Mouse (Mus musculus) retina, adult 2 months (tissue): ENCODE results near the gene St6gal1.

Experiments
- DNase-seq: peaks from one replicate; pipeline ENCODE4 v3.0.0-alpha.2; 2012; ENCODE audit warnings: low read depth, low spot score

St6gal1 gene

DNA sequence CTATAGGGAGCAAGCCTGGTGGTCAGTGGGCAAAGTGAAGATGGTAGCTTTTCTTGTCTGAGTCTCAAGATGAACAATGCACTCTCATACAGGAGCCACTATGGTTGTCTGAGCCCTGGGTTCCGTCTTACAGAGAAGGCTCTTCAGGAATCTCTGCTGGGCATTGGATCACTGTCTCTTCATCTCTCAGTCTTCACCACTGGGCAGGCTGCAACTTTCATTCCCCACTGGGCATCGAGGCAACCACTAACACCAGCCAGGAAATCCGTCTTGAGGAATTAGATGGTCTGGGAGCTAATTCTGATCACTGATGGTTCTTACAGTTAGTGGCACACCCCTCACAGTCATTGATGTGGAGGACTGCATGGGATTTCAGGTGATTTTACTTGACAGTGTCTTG lies 73.9 kb downstream of the St6gal1 start:
- DNase-seq = no peak

DNA sequence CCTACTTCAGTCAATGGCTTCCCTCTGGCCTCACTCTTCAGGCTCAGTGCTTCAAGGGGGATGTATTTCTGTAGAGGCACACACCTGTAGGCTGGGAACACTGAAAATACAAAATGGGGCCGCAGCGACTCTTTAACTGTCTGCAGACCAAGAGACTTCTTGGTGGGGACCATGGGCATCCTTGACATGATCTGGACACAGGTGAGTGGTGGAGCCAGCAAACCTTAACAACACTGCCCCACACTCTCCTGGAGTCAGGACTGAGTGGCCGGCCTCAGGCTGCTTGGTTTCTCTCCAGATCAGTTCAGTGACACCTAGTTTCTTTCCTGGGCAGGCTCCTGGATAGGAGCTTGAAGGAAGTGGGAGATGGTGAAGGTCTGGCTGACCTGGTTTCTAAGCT lies 74.4 kb downstream of the St6gal1 start:
- DNase-seq = no peak

DNA sequence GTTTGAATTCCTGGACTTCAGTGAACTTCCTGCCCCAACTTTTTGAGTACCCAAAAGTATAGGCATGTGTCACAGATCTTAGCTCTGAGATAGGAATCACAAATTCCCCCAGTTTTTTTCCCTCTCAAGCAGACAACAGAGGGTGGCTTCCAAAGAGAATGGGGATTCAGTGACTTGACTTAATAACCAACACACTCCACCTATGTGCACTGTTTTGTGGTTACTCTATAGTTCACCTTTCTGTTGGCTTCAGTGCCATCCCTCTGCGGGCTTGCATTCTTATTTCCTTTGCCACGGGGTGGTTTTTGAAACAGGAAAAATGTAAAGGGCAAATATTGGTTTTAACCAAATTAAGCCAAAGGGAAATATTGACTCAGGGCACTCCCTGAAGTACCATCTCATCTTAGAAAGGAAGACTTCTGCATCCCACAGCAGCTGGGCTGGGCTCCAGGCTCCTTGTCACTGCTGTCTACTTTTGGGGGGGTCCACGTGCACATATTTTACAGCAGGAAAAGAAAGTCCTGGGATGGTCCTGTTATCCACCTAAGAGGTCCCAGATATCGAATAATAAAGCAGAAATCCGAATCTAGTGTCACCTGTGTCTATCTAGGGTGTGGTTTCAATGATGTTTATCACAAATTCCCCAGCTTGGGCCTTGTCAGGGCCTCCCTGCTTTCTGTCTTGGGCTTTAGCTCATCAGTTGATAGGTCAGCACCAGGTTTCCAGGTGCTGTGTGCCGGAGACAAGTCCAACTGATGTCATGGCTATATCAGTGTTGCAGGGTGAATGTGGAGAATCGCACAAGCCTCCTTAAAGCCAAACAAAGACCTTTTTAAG lies 75.6 kb downstream of the St6gal1 start:
- DNase-seq = no peak

DNA sequence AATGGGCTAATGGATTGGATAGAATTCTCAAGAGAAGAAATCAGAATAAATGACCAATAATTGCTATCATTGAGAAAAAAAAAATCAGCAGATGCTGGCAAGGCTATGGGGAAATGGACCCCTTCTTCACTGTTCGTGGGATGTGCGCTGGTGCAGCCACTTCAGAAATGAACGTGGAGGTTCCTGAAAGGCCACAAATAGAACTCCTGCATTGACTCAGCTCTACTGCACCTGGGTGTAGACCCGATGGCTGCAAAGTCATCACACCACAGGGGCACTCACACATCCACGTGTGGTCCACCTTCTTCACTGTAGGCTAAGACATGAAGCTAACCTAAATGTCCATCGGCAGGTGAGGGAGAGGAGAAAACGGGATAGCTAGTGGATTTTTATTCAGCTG lies 77.2 kb downstream of the St6gal1 start:
- DNase-seq = no peak

DNA sequence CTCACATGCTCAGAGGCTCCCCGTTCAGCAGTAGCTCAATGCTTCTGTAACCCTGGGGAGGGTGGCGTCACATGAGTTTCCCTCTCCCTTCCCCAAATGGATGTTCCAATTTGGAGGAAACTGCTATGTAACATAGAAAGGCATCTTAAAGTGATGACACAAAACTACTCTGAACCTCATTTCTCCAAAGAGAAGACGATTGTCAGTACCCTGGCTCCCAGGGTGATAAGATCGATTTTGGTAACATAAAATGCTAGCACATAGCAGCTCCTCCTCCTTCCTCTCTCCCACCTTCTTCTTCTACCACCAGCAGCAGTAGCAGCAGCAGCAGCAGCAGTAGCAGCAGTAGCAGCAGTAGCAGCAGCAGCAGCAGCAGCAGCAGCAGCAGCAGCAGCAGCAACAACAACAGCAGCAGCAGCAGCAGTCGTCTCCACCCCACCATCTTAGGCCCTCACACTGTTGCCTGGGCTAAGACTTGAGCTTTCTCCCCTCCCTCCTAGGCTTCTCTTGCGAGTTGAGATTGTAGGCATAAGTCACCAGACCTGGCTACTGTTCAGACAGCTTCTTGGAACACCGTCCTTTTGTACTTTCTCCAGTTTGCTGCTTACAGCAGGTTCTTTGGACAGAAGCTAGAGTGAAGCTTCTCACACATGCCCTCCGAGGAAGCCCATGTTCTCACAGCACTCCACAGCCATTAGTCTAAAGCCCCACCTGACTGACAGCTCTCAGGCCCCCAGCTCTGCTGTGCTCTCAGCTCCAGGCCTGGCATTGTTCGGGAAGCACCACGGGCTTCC lies 81.5 kb downstream of the St6gal1 start:
- no peak for DNase-seq

DNA sequence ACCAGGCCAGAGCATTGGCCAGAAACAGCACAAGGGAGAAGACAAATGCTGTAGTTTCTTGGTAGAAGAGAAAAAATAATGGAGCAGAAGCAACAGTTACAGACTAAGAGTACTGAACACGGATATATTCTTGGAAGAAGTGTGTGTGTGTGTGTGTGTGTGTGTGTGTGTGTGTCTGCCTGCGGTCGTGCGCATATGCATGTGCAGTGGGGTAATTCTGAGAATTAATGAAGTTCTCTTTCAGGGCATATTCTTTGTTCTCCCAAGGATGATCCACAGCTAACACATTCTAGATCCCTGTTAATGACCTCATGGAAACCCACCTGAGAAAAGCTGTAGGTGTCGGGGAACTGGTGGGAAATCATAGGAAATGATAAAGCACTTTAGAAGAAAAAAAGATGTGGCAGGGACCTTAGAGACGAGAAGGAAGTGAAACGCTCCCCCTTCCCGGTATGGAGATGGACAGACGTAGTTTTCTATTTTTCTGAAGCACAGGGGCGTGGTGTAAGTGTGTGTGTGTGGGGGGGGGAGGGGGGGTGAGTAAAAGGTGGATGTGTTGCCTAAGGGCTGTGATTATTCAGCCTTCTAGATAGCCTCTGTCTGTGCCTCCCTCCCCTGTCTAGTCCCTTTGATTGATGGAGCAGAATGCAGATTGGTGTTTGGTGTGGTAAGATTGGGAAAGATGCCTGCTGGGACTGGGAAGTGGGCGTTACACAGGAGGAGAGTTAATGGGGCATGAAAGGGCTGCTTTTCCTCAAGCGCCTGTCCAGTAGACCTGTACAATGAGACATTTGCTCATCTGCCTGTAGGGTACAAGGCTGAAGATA lies 82.8 kb downstream of the St6gal1 start:
- DNase-seq = no peak

DNA sequence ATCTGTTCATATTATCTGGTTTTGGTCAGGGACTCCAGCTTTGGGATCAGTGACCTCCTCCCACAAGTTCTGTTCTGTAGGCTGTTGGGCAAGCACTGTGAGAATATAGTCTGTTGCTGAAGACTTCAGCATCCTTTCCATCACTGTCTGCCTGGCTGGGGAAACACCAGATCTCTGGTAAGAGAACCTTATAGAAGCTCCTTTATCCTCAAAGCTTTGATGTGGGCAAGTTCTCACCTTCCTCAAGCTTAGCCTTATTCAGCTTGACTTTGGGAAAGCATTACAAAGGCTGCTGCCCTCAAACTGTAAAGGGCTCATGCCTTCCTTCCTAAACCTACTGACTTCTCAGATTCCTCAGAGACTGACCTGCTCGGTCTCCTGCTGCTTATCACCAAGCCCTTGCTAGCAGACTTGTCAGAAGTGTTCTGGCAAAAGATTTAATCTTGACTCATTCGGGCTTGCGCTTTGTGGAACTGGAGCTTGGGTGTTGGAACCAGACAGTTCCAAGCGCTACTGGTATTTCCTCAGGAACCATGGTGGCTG lies 83.5 kb downstream of the St6gal1 start:
- no peak for DNase-seq

DNA sequence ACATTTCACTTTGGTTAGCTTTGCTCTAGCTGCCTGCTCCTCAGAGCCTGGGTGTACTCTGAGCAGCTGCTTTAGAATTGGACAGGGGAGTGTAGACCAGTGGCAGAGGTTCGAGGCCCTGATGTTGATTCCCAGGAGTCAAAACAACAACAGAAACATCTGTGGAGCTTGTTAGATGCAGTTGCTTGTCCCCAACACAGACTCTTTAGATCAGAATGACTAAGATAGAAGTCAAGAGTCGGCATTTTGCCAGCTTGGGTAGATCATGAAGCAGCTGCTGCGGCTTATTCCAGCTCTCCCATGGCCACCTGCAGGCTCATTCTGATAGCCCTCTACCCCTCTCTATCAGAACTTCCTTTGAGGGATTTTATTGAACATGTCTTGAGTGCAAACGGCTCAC lies 84.5 kb downstream of the St6gal1 start:
- no peak for DNase-seq

DNA sequence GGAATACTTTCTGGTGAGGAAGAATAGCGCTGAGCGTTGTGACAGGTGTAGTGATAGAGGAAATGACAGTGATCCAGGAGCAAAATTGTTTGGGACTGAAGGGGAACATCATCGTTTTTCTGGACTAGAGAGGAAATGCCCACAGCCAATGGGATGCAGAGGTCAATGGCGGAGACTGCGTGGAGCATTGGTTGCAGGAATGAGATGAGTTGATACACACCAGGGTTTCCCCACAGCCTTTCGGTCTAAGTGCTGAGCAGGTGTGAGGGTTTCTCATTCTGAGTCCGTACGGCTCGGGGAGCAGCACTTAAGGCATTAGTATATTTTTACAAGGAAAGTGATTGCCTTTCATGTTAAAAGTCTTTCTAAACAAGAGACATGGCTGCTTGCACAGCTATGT lies 88.1 kb downstream of the St6gal1 start:
- DNase-seq = no peak

DNA sequence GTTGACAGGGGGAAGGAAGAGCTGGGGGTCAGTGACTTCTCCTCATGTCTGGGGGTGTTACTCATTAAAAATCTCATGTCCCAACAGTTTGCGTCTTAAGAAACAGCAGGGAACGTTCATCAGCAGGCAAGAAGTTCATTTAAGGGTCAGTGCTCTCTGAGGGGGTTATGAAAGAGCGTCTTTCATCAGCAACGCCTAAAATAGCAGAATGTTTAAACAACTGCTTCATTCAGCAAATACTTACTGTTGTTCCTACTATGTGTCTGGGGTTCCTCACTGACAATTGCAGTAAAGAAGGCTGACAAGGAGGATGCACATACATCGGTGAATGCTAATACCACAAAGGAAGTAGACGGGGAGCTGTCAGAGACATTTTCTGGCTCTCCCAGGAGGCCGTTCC lies 90.2 kb downstream of the St6gal1 start:
- DNase-seq = no peak

DNA sequence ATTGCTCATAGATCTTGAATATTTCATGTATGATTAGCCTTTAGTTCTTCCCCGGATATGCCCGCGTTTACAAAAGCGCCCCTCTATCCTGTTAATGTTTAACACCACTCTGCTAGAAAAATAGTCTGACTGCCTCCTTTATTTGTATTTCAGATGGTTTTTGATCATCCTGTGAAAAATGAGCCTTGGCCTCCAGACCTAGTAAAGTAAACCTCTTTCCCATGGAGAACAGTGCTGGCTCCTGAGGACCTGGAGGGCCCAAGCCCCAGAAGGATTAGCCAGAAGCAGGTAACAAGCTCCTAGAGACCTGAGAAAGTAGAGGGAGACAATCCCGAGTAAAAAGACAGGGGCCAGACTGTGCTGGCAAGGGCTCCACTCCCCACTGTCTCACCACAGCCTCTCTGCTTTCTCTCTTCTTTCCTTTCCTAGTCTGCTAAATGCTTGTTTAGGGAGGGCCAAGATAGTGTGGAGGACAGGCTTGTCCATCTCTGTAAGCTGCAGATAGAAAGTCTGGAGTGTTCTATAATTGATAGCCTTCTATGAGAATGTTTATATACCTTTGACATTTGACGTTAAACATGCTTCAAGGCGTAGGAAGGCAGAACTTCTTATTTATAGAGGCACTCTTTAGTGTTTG lies 93.0 kb downstream of the St6gal1 start:
- no peak for DNase-seq

DNA sequence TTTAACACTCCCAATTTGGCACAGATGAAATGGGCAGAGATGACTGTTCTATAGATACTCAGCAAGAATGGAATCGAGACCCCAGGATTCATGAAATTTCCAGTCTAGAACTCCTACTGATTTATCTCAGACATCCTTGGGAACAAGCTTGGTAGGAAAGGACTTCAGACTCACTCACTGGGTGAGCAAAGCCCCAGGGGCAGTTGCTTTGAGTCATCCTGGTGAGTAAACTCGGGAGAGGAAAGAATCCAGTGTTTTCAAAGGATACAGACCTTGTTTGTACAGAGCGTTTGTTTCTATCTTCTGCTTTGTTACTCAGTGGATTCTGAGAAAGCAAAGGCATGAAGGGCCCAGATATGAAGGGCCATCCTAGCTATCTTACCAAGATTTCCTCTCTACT lies 95.5 kb downstream of the St6gal1 start:
- no peak for DNase-seq

DNA sequence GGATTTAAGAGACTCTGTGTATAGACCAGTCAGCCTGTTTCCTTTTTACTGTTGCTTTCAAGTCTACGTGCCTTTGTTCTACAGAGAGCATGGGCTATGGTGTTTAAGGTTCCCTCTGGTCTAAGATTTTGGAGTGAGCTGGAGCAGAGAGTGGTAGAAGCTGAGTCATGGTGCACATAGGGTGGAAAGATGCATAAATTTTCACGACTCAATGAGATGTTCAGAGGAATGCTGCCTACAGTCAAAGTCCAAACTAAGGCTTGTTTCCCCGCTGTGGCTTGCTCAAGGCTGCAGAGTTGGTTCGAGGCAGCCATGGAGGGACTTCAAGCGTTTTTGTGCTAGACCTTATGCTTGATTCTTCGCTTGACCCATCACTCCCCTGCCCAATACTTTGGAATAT lies 96.0 kb downstream of the St6gal1 start:
- no peak for DNase-seq

DNA sequence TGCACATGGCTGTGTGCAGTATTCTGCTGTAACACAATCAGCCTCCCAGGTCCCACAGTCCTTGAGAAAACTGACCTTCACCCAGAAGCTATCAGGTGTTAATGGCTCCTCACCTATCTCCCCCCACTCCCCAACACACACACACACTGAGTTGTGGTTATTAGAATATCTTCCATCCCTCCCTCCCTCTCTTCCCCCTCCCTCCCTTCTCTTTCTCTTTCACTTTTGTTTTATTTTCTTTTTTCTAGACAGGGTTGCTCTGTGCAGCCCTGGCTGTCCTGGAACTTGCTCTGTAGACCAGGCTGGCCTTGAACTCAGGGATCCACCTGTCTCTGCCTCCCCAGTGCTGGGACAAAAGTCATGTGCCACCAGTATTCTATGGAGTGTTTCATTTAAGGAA lies 97.9 kb downstream of the St6gal1 start:
- DNase-seq = no peak

DNA sequence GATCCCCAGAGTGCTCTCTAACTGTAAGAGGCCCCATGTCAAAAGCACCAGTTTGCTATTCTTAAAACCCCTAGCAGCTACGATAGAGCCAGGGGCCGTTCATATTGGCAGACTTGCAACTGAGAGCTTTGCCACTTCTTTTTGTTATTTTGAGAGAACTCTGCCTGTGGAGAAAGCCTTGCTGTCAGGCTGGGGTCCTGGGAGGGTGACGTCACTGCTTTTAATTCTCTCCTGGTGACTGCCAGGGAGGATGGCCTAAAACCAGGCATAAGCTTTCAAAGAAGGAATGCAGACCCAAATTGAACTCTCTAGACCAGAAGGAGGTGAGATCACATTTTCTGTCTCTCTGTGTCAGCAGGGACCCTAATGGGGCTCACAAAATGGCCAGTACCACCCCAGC lies 99.4 kb downstream of the St6gal1 start:
- no peak for DNase-seq

DNA sequence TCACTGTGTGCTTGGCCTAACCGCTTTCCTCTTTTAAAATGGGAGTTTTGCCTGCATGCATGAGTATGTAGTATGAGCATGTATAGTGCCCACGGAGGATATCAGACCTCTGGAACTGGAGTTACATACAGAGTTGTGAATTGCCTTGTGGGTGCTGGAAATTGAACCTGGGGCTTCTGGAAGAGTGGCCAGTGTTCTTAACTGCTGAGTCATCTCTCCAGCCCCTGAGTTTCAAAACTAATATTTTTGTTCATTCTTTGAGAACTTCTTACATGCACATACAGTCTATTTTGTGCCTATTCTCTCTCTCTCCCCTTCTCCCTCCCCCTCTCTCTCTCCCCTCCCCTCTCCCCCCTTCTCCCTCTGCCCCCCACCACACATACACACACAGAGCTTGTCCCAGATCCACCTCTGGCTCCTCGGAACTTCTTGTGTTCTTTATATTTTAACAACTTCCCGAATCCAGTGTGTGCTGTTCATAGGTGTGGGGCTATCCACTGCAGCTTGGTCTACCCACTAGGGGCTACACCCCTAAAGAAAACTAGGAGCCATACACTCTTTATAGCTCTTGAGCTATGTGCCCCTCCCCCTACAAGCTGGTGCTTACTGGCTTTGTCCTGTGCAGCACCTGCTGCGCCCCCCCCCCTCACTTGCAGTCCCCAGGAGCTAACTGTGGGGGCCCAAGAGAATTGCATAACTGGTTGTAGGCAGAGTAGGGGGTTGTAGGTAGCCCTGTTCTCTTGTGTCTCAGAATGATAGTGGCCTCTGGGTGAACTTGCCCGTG lies 100.5 kb downstream of the St6gal1 start:
- no peak for DNase-seq

DNA sequence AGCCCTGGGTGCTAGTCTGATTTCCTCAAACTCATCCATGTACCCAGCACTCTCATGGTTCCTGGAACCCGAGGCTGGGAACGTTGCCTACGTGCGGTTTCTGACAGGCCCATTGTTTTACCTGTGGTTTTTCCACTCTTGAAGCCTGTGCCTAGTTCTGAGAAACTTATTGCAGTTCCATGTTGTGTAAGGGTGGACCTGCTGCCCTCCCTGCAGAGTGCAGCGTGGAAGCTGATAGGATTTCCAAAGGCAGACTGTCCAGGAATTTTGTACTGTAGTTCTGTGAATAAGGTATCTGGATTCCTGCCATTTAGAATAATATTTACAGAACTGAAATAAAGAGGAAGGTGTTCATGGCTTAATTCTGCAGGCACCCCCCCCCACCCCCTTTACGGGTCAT lies 102.1 kb downstream of the St6gal1 start:
- no peak for DNase-seq

DNA sequence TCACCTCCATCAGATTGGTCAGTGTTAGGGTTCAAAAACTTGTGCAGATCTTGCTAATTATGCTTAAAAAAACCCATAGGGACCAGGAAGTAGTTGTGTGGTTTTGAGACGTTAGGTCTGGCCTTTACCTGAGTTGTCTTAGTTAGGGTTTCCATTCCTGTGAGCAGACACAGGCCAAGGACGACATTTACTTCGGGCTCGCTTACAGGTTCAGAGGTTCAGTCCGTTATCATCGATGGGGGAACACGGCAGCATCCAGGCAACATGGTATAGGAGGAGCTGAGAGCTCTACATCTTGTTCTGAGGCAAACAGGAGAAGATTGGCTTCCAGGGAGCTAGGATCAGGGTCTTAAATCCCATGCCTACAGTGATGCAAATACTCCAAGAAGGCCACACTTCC lies 102.7 kb downstream of the St6gal1 start:
- DNase-seq = no peak

DNA sequence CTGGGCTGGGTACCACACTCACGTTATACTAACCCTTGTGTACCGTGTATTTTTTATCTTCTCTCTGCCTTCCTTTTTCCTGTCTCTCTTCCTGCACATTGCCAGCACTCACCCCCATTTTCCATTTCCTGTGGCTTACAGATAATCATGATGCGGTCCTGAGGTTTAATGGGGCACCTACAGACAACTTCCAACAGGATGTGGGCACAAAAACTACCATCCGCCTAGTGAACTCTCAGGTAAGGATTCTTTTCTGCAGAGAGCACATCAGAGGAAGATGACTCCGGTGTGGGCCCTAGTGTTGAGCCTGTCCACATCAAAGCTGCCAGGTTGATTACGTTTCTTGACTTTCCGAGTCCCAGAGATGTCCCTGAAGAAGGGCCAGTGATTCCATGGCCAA lies 103.7 kb downstream of the St6gal1 start:
- DNase-seq = no peak

DNA sequence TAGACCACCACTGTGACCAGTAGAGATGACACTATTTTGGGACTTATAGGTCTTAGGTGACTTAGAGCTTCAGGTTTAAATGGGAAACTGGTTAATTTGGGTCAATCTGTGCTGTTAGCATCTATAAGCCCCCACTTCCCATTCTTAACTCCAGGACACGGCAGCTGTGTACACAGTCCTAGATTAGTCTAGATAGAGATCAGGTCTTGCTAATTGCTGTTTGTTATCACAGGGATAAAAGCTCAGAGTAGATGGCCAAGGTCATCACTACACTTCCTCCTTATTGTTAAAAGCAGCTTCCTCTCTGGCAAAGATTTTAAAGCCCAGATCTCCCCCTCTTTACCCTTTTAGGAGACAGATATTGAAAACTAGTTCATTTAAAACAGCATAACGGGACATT lies 107.6 kb downstream of the St6gal1 start:
- no peak for DNase-seq

DNA sequence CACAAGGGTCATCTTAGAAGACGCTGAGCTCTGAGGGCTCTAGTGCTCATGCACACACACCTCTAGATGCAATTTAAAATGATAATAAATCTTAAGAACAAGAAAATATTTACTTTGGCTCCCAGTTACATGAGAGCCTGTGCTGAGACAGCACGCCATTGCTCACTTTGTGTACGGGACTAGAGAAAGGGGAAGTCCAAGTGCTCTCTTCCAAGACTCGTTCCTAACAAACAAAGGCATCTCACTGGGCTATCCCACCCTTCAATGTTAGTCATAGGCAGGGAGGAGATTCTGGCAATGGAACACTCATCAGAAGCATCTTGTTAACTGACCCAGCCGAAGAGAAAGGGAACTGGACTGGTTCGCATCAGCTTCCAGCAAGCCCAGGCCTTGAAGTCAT lies 108.1 kb downstream of the St6gal1 start:
- DNase-seq = no peak
